ENCODE assay signal across 8 mouse cellular contexts in the genomic region with DNA sequence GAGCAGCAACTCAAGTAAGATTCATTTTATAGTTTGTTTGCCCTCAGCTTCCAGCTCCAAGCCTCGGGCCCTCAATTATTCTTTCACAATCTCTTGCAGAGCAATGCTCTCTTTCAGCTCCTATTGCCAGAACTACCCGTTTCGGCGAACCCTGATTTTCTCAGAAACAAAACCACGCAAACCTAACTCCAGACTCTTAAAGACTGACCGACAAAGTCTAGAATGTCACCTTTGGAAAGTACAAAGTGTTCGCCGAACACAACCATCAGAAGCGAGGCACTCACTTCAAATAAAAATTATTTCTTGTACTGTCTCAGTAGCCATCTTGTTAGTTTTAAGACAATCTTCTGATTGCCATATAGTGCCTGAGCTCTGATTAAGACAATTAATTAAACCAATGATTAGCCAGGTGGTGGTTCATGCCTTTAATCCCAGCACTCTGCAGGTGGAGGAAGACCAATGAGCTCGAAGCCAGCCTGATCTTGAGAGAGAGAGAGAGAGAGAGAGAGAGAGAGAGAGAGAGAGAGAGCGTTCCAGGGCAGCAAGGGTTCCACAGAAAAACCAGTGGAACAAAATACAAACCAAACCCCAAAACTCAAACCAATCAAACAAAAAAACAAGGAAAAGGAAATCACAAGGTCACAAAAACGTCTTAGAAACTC. TPM values are rescaled to one million over a fixed set of nuclear protein-coding genes. Genes with fewer than 3 reads are reported as not detected.
DNase-seq lines count a peak whose midpoint lies in the region; ATAC-seq and TF ChIP-seq lines count a peak whose summit lies in the region.

No protein-coding gene starts in this region.

- peak overlapping the region; percentile 70 for H3K4me2 ChIP-seq in kidney, embryonic 16.5 days (replicated peaks; ENCODE audit: low read depth, low read length)
- peak overlapping the region; percentile 86 for H3K4me2 ChIP-seq in neural tube, embryonic 12.5 days (replicated peaks)

- WGBS in kidney, embryonic 16.5 days, result 73% methylated on average over 12 of the region's 12 CpGs
- WGBS in neural tube, embryonic 12.5 days, result 79% methylated on average over 12 of the region's 12 CpGs

- no peak for TF ChIP-seq POLR2A in embryonic fibroblast, embryonic 13.5 days (IDR thresholded peaks at IDR 0.05; ENCODE audit: low read depth, low read length)

- H3K36me3 ChIP-seq in kidney, embryonic 16.5 days (ENCODE audit: insufficient read depth, low read length), result 0 out of 2 replicates have a peak, but pooled peaks cover 6% of the 10 kb centered on the region
- H3K36me3 ChIP-seq in neural tube, embryonic 12.5 days, result no peaks in the 10 kb centered on the region

- no peak overlapping the region for H3K27ac ChIP-seq in embryonic fibroblast, embryonic 13.5 days (ENCODE audit: insufficient read depth, low read length)
- no peak overlapping the region for H3K27ac ChIP-seq in kidney, embryonic 16.5 days (ENCODE audit: low read length)
- no peak overlapping the region for H3K27ac ChIP-seq in neural tube, embryonic 12.5 days

- 0 out of 2 replicates have a peak, but pooled peaks cover 3% of the 10 kb centered on the region for H3K4me1 ChIP-seq in embryonic fibroblast, embryonic 13.5 days (ENCODE audit: control insufficient read depth, insufficient read depth, low read length)
- peaks cover 14% of the 10 kb centered on the region; the same call in 1 of the 2 replicates for H3K4me1 ChIP-seq in kidney, embryonic 16.5 days (ENCODE audit: insufficient read depth, low read length)
- no peaks in the 10 kb centered on the region for H3K4me1 ChIP-seq in neural tube, embryonic 12.5 days

- TF ChIP-seq CTCF in embryonic fibroblast, embryonic 13.5 days (IDR thresholded peaks at IDR 0.05; ENCODE audit: borderline replicate concordance, insufficient read depth, low read length), result no peak

- no peaks in the 10 kb centered on the region for H3K27me3 ChIP-seq in kidney, embryonic 16.5 days (ENCODE audit: insufficient read depth, low read length)
- no peaks in the 10 kb centered on the region for H3K27me3 ChIP-seq in neural tube, embryonic 12.5 days (replicated peaks)

- peak overlapping the region; percentile 73 for H3K9ac ChIP-seq in kidney, embryonic 16.5 days (replicated peaks; ENCODE audit: low read length)
- H3K9ac ChIP-seq in neural tube, embryonic 12.5 days, result peak overlapping the region; percentile 75

- peak; percentile 21 to 26 for DNase-seq in cerebellum, adult 18-20 months
- DNase-seq in cerebellum, postnatal 4 days (ENCODE audit: low spot score in 2 of 2), result no peak
- peak; percentile 35 for DNase-seq in 3T3-L1 (ENCODE audit: low read depth, low spot score)
- no peak for DNase-seq in adrenal gland, postnatal 4 days (ENCODE audit: low spot score in 2 of 2)

- peak; percentile 11; the same call in 1 of the 2 replicates for ATAC-seq in kidney, embryonic 16.5 days (ENCODE audit: low FRiP score, low TSS enrichment)
- no peak for ATAC-seq in neural tube, embryonic 12.5 days (ENCODE audit: low FRiP score, low read depth)
- ATAC-seq in granulocyte monocyte progenitor cell, adult 5-6 weeks (replicated peaks; ENCODE audit: poor library complexity, severe bottlenecking), result no peak

- H3K9me3 ChIP-seq in kidney, embryonic 16.5 days (ENCODE audit: low read length), result no peaks in the 10 kb centered on the region
- H3K9me3 ChIP-seq in neural tube, embryonic 12.5 days, result no peaks in the 10 kb centered on the region

- H3K4me3 ChIP-seq in embryonic fibroblast, embryonic 13.5 days (ENCODE audit: insufficient read depth, low read length), result peak overlapping the region; percentile 67
- peak overlapping the region; percentile 58 for H3K4me3 ChIP-seq in kidney, embryonic 16.5 days (ENCODE audit: low read length)
- peak overlapping the region; percentile 63 for H3K4me3 ChIP-seq in neural tube, embryonic 12.5 days

RNA-seq across cellular contexts. Expression of a gene that starts 0.7 kb away (rescaled TPM):
- 46.7 and 75.9 TPM in 2 replicates for polyA plus RNA-seq in embryonic fibroblast, embryonic 13.5 days (2011; ENCODE audit: insufficient read length, low read depth, missing spikeins)
- polyA plus RNA-seq in kidney, embryonic 16.5 days (2015; fragmentation: Nextera tagmentation; extraction: Ambion mirVana), result 120 and 126 TPM in 2 replicates
- 86.1 and 94.9 TPM in 2 replicates for polyA plus RNA-seq in neural tube, embryonic 12.5 days (2016; fragmentation: Nextera tagmentation; extraction: Ambion mirVana)
- 77.9 and 82.3 TPM in 2 replicates for total RNA-seq in granulocyte monocyte progenitor cell, adult 5-6 weeks (2014; fragmentation: Nextera tagmentation)
- total RNA-seq in granulocyte monocyte progenitor cell, adult 5-6 weeks (2017), result 69.8 and 79.4 TPM in 2 replicates
- 100 to 1,000 TPM; 148 to 192 TPM for total RNA-seq in adrenal gland, postnatal 4 days (2021)

Comparison
In these comparisons a context has a peak if more than half of its experiments do, and no peak if none do; other contexts are left out.
1. DNase-seq: peak in cerebellum, adult 18-20 months (2 of 2) and 3T3-L1 (single experiment); none in cerebellum, postnatal 4 days (0 of 2) and adrenal gland, postnatal 4 days (0 of 2).
2. Peak in every context shown above with its lines, with median percentiles within 50 percentile points of each other: H3K4me3 ChIP-seq.